Mouse (Mus musculus): ENCODE data around the gene Smox. TPM values are rescaled to one million over a fixed set of nuclear protein-coding genes. Genes with fewer than 3 reads are reported as not detected.
"Not testable (repeated sequence)": the region's sequence is repeated elsewhere in the genome, so short reads cannot be mapped to it uniquely, and the experiment has no call there.

Smox gene
- polyA plus RNA-seq, 1 experiment from 2014 or later = 67.2 TPM

DNA sequence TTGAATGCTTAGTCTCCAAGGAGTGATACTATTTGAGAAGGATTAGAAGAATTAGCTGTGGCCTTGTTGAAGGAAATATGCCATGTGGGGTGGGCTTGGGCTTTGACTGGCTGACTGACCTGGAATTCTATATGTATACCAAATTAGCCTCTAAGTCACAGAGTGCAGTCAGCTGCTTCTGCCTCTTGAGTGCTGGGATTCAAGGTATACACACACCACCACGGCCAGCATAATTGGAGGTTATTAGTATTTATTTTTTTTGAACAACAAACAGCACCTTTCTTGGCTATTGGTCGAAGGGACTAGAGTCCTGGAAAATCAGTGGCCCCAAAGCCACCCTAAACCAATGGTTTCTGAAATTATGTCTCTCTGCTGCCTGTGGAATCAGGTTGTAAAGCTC is 24.6 kb upstream of the Smox start:
- DNase-seq (ENCODE audit: low spot score) = peak; percentile 22
- 78% methylated on average over 2 of the region's 2 CpGs for WGBS
- Histone ChIP-seq H3K27ac (no peak overlapping the region), H3K27me3 (ENCODE audit: low read depth, poor library complexity, severe bottlenecking) (no peaks in the 10 kb centered on the region), H3K36me3 (no peaks in the 10 kb centered on the region), H3K4me3 (no peak overlapping the region), H3K9me3 (replicated peaks) (no peaks in the 10 kb centered on the region), H3K4me1 (no peaks in the 10 kb centered on the region)

DNA sequence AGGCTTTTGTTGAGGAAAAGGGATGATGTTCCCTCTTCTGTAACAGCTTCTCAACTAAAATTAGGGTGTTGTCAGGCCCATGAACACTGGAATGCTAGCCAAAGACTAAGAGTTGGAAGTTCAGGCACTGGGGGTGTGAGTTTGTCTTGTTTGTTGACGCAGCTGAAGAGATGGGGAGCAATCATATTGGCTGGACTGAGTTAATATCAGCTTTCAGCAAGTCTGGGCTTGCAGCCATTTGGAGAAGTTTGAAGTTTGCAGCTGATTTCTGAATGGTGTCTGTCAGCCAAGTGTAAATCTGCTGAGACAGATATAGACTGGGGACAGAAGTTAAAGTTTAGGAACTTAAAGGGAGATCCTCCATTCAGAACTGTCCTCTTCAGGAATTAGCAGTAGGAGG is 21.4 kb upstream of the Smox start:
- Histone ChIP-seq H3K4me1 (no peaks in the 10 kb centered on the region), H3K9me3 (replicated peaks) (no peaks in the 10 kb centered on the region), H3K36me3 (no peaks in the 10 kb centered on the region), H3K27ac (no peak overlapping the region), H3K4me3 (no peak overlapping the region), H3K27me3 (ENCODE audit: low read depth, poor library complexity, severe bottlenecking) (no peaks in the 10 kb centered on the region)
- DNase-seq (ENCODE audit: low spot score) = no peak
- WGBS = 62% methylated on average over 1 of the region's 1 CpGs

DNA sequence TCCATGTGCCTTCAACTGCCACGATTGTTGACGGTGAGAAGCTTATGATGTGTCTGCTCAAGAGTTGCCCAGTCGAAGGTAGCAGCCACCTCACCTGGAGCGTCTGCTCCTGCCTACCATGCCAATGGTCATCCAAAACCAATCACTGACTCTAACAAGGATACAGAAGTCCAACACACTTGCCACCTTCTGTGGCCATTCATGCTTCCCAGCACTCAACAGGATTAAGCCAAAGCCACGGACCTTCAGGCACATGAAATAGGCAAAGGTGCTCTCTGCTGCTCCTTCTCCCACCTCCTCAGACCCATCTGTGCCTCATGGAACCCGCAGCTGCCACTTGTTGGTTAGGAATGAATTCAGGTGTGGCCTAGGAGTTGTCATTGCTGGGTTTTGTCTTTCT is 17.5 kb upstream of the Smox start:
- 90% methylated on average over 6 of the region's 6 CpGs for WGBS
- no peaks in the 10 kb centered on the region for H3K27me3 ChIP-seq (ENCODE audit: low read depth, poor library complexity, severe bottlenecking)
- no peak overlapping the region for H3K27ac ChIP-seq
- H3K36me3 ChIP-seq = no peaks in the 10 kb centered on the region
- no peaks in the 10 kb centered on the region for H3K9me3 ChIP-seq (replicated peaks)
- H3K4me3 ChIP-seq = no peak overlapping the region
- DNase-seq (ENCODE audit: low spot score) = no peak
- no peaks in the 10 kb centered on the region for H3K4me1 ChIP-seq

DNA sequence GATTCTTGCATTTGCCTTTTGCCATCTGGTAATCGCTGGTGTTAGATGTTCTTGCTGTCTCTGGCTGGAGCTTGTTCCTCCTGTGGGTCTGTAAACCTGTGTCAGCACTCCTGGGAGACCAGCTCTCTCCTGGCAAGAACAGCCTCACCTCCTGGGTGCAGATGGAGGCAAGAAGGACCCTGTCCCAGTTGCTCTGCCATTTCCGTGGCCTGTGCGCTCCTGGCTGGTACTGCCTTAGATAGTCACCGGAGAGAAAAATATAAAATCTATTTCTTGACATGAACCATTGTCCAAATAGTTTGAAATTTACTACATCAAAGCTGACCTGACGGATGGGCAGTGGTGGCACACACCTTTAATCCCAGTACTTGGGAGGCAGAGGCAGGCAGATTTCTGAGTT is 14.2 kb upstream of the Smox start:
- not testable (repeated sequence) for H3K27me3 ChIP-seq (ENCODE audit: low read depth, poor library complexity, severe bottlenecking); H3K36me3 ChIP-seq; H3K9me3 ChIP-seq (replicated peaks); H3K4me3 ChIP-seq; H3K27ac ChIP-seq; DNase-seq (ENCODE audit: low spot score)
- peaks cover 10% of the 10 kb centered on the region for H3K4me1 ChIP-seq
- WGBS = 93% methylated on average over 5 of the region's 5 CpGs

DNA sequence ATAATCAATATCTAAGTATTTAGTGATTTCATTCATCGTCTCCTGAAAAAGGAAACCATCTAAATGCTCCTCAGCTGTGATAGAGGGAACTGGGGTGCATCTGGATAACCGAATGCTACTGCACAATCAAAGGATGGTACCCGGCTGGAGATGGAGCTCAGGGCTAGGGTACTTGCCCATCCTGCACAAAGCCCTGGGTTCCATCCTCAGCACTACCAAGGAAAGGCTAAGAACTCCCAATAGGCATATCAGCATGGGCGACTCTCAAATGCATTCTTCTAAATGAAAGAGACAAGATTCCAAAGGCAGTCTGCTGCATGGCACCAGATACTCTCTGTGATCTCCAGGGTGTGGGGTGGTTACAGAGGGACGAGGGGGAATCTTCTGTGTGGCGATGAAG is 13.4 kb upstream of the Smox start:
- H3K4me1 ChIP-seq = peaks cover 18% of the 10 kb centered on the region
- H3K9me3 ChIP-seq (replicated peaks) = no peaks in the 10 kb centered on the region
- H3K36me3 ChIP-seq = no peaks in the 10 kb centered on the region
- WGBS = 89% methylated on average over 6 of the region's 6 CpGs
- H3K27ac ChIP-seq = no peak overlapping the region
- no peak for DNase-seq (ENCODE audit: low spot score)
- H3K27me3 ChIP-seq (ENCODE audit: low read depth, poor library complexity, severe bottlenecking) = no peaks in the 10 kb centered on the region
- H3K4me3 ChIP-seq = no peak overlapping the region

DNA sequence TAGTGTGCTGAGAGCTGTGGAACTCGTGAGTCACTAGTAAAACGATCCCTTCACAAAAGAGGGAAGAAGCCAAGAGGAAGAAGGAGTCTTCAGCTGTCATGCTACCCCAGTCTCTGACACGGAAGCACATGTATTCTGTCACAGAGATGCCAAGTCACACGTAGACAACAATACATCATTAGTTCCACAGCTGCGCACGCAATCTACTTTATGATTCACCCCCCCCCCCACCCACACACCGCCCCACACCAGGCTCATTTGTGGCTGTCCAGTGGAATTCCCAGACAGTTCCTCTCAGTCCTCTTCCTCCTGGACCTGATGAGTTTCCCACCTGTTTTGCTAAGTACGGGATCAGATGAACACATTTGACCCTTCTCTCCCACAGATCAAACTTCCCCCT is 12.9 kb upstream of the Smox start:
- Histone ChIP-seq H3K27ac (no peak overlapping the region), H3K36me3 (no peaks in the 10 kb centered on the region), H3K4me1 (peaks cover 23% of the 10 kb centered on the region), H3K9me3 (replicated peaks) (no peaks in the 10 kb centered on the region), H3K4me3 (no peak overlapping the region), H3K27me3 (ENCODE audit: low read depth, poor library complexity, severe bottlenecking) (no peaks in the 10 kb centered on the region)
- no peak for DNase-seq (ENCODE audit: low spot score)
- WGBS = 84% methylated on average over 8 of the region's 8 CpGs

DNA sequence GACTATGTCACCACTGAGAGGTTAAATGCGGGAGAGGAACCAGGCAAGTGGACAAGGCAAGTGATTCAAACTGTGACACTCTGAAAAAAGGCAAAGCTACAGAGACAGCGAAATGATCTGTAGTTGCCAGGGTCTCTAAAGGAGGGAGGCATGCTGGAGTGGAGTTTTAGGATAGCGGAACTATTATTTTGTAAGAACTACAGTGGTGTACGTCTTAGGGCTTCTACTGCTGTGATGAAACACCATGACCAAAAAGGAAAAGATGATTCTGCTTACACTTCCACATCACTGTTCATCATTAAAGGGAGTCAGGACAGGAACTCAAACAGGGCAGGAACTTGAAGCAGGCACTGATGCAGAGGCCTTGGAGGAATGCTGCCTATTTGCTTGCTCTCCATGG is 12.4 kb upstream of the Smox start:
- Histone ChIP-seq H3K9me3 (replicated peaks) (no peaks in the 10 kb centered on the region), H3K36me3 (no peaks in the 10 kb centered on the region), H3K4me1 (peaks cover 28% of the 10 kb centered on the region), H3K27ac (no peak overlapping the region), H3K4me3 (no peak overlapping the region), H3K27me3 (ENCODE audit: low read depth, poor library complexity, severe bottlenecking) (no peaks in the 10 kb centered on the region)
- WGBS = 91% methylated on average over 4 of the region's 4 CpGs
- no peak for DNase-seq (ENCODE audit: low spot score)

DNA sequence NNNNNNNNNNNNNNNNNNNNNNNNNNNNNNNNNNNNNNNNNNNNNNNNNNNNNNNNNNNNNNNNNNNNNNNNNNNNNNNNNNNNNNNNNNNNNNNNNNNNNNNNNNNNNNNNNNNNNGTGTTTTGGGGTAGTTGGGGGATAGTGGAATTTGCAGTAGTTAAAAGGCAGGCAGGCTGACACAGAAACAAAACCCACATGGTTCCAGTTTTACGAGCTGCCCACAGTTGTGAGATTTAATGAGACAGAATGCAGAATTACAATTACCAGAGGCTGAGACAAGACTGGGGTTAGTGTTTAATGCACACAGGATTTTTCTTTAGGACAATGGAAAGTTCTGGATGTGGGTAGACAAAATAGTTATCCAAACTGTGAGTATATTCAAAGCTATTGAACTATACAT is 9.6 kb upstream of the Smox start:
- H3K4me1 ChIP-seq = peaks cover 37% of the 10 kb centered on the region
- no peak for DNase-seq (ENCODE audit: low spot score)
- WGBS = 25% methylated on average over 1 of the region's 1 CpGs
- no peaks in the 10 kb centered on the region for H3K27me3 ChIP-seq (ENCODE audit: low read depth, poor library complexity, severe bottlenecking)
- H3K4me3 ChIP-seq = no peak overlapping the region
- H3K9me3 ChIP-seq (replicated peaks) = no peaks in the 10 kb centered on the region
- H3K36me3 ChIP-seq = no peaks in the 10 kb centered on the region
- peak overlapping the region; percentile 82 for H3K27ac ChIP-seq

DNA sequence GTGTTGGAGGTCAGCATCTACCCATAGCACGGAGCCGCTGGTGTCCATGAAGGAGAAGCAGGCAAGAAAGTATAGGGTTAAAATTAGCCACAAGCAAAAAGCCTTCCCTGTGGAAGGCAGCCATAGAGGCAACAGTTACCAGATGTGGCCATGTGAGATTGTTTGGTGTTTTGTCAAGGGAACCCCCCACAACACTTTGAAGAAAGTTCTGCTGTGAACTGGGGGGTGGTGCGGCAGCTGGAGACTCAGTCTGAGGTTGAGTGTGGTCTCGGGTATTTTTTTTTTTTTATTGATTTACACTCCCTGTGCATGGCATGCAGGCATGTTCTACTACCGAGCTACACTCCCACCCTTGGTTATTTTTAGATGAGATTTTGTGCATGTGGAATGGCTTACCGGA is 8.8 kb upstream of the Smox start:
- Histone ChIP-seq H3K36me3 (no peaks in the 10 kb centered on the region), H3K27me3 (ENCODE audit: low read depth, poor library complexity, severe bottlenecking) (no peaks in the 10 kb centered on the region), H3K4me3 (no peak overlapping the region), H3K9me3 (replicated peaks) (no peaks in the 10 kb centered on the region), H3K4me1 (peaks cover 44% of the 10 kb centered on the region), H3K27ac (peak overlapping the region; percentile 82)
- DNase-seq (ENCODE audit: low spot score) = peak; percentile 67
- 55% methylated on average over 6 of the region's 6 CpGs for WGBS

DNA sequence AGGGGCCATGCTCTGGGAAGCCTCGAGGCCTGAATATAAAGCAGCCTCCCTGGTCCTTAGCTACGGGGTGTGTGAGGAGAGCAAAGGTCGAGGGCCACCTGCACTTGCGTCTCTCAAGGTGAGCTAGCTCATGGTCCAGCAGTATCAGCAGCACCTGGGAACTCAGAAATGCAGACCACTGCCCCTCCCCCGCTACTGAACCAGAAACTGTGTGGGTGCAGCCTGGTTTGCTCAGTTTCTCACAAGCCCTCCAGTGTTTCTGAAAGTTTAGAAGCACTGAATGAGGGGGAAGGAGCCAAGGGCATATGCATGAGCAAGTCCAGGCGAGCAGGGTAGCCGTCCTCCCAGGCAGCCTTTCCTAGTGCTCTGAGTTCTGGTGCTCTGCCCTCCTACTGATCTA is 7.7 kb upstream of the Smox start:
- 70% methylated on average over 7 of the region's 7 CpGs for WGBS
- Histone ChIP-seq H3K27me3 (ENCODE audit: low read depth, poor library complexity, severe bottlenecking) (no peaks in the 10 kb centered on the region; the same call in 1 of the 2 replicates), H3K36me3 (no peaks in the 10 kb centered on the region), H3K4me3 (no peak overlapping the region), H3K9me3 (replicated peaks) (no peaks in the 10 kb centered on the region), H3K27ac (peak overlapping the region; percentile 82), H3K4me1 (peaks cover 55% of the 10 kb centered on the region)
- no peak for DNase-seq (ENCODE audit: low spot score)

DNA sequence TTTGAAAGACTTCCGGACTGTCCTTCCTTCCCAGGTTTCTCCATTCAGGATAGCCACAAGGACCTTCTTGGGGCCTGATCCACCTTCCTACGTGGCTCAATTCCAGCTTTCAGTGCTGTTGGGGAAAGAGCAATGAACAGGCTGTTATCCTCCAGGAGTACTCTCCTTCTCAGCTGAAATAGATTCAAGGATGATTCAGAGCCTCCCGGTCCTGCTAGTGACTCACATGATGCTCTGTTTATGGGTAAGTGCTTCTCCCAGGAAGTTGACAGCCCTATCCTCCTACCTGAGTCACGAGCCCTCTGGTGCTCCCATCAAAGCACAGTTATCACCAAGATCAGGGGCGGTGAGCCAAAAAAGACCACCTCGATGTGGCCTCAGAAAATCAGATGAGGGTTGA is 7.1 kb upstream of the Smox start:
- H3K4me1 ChIP-seq = peaks cover 59% of the 10 kb centered on the region
- H3K4me3 ChIP-seq = no peak overlapping the region
- peak overlapping the region; percentile 82; the same call in 1 of the 2 replicates for H3K27ac ChIP-seq
- no peaks in the 10 kb centered on the region for H3K9me3 ChIP-seq (replicated peaks)
- H3K27me3 ChIP-seq (ENCODE audit: low read depth, poor library complexity, severe bottlenecking) = no peaks in the 10 kb centered on the region; the same call in 1 of the 2 replicates
- no peak for DNase-seq (ENCODE audit: low spot score)
- 82% methylated on average over 6 of the region's 6 CpGs for whole genome bisulfite sequencing
- H3K36me3 ChIP-seq = no peaks in the 10 kb centered on the region

DNA sequence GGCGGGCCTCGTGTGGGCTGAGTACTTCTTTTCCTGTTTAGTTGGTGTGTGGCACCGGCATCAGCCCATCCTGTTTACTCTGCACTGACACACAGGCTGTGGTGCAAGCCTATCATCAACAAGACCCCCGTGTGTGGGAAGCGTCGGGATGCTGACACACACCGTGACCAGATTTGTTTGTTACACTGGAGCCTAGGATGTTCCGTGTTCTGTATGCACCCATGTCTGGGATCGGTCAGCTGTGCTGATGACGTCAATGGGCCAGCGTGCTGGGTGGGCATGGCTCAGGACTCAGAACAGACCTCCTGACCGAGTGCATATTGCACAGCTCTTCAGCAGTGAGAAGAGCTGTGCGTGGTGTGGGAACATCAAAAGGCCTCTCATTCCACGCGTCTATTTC is 6.2 kb upstream of the Smox start:
- Histone ChIP-seq H3K4me3 (no peak overlapping the region), H3K27me3 (ENCODE audit: low read depth, poor library complexity, severe bottlenecking) (peaks cover 4% of the 10 kb centered on the region; the same call in 1 of the 2 replicates), H3K36me3 (no peaks in the 10 kb centered on the region), H3K9me3 (replicated peaks) (no peaks in the 10 kb centered on the region), H3K4me1 (peaks cover 65% of the 10 kb centered on the region), H3K27ac (peak overlapping the region; percentile 82; the same call in 1 of the 2 replicates)
- no peak for DNase-seq (ENCODE audit: low spot score)
- 93% methylated on average over 15 of the region's 15 CpGs for WGBS

DNA sequence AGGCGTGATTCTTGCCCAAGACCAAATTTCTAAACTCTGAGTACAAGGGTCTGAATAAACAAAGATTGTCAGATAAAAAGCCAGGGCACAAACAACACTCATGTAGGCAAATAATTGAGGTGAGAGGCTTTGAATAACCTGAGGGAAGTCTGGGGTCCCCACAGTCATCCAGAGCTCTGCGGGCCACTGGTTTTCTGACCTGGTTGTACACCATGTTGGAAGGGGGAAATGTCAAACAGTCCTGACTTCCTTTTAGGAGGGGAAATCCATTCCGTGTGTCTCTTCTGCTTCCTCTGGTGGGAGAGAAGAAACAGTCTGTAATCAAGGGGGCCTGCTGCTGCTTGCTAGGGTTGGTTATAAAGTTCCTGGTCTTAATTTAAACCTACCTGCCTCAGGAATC is 5.2 kb upstream of the Smox start:
- H3K4me1 ChIP-seq = peaks cover 66% of the 10 kb centered on the region
- no peaks in the 10 kb centered on the region for H3K36me3 ChIP-seq
- peaks cover 7% of the 10 kb centered on the region; the same call in 1 of the 2 replicates for H3K27me3 ChIP-seq (ENCODE audit: low read depth, poor library complexity, severe bottlenecking)
- no peak for DNase-seq (ENCODE audit: low spot score)
- 82% methylated on average over 3 of the region's 3 CpGs for WGBS
- H3K9me3 ChIP-seq (replicated peaks) = no peaks in the 10 kb centered on the region
- H3K4me3 ChIP-seq = no peak overlapping the region
- H3K27ac ChIP-seq = peak overlapping the region; percentile 61; the same call in 1 of the 2 replicates

DNA sequence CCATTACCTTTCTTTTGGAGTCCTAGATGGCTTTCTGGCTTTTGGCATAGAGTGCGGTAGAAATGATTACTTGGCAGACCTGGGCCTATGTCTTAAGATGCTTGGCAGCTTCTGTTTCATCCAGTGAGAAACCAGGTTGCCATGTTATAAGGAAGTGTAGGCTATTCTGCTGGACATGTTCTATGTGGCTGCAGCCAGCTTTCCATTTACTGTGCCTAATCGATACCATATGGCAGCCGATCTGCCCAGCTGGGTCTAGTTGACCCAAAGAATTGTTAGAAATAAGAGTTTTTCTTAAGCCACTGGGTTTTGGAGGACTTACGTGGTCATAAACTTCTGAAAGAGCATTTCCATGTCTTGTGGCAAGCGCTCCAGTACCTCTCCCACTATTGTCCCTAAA is 4.0 kb upstream of the Smox start:
- H3K27me3 ChIP-seq (ENCODE audit: low read depth, poor library complexity, severe bottlenecking) = peaks cover 7% of the 10 kb centered on the region; the same call in 1 of the 2 replicates
- WGBS = 57% methylated on average over 5 of the region's 5 CpGs
- no peak overlapping the region for H3K4me3 ChIP-seq
- H3K4me1 ChIP-seq = peaks cover 64% of the 10 kb centered on the region
- H3K27ac ChIP-seq = peak overlapping the region; percentile 83
- H3K36me3 ChIP-seq = no peaks in the 10 kb centered on the region
- DNase-seq (ENCODE audit: low spot score) = peak; percentile 66
- H3K9me3 ChIP-seq (replicated peaks) = no peaks in the 10 kb centered on the region

All from limb, embryonic 10.5 days (tissue).